Mouse (Mus musculus) midbrain, embryonic 14.5 days (tissue): Measurements from ENCODE around the gene Cdc26. TPM values are rescaled to one million over a fixed set of nuclear protein-coding genes. Genes with fewer than 3 reads are reported as not detected.

Source experiments
- ATAC-seq: fragments of 200-750 bp; cut with Nextera tagmentation; 2 replicates; pipeline ENCODE4 v1.8.0; 2017; ENCODE audit warnings: moderate number of reproducible peaks, moderate library complexity; ENCODE audit not compliant: low FRiP score, low TSS enrichment
- DNase-seq: peaks from one replicate; pipeline ENCODE4 v3.0.0-alpha.2; 2015
- H3K27ac ChIP-seq: fragments of 300-500 bp; sonication (generic); replicated peaks from 2 replicates; pipeline ENCODE4 v1.5.1; 2014; ENCODE audit warnings: mild to moderate bottlenecking, low read depth, low read length, moderate library complexity
- H3K27me3 ChIP-seq: fragments of 300-500 bp; sonication (generic); 2 replicates; pipeline ENCODE4 v1.6.1; 2014; ENCODE audit warnings: low read length, control low read depth, mixed read lengths; ENCODE audit not compliant: control insufficient read depth, insufficient read depth
- H3K36me3 ChIP-seq: fragments of 300-500 bp; sonication (generic); 2 replicates; pipeline ENCODE4 v1.6.1; 2014; ENCODE audit warnings: low read length, control low read depth; ENCODE audit not compliant: control insufficient read depth, insufficient read depth
- H3K4me1 ChIP-seq: fragments of 300-500 bp; sonication (generic); 2 replicates; pipeline ENCODE4 v1.6.1; 2014; ENCODE audit warnings: mild to moderate bottlenecking, antibody characterized with exemption, low read length, control low read depth; ENCODE audit not compliant: control insufficient read depth, insufficient read depth
- H3K4me2 ChIP-seq: fragments of 300-500 bp; sonication (generic); 2 replicates; pipeline ENCODE4 v1.6.1; 2014; ENCODE audit warnings: mild to moderate bottlenecking, low read length, moderate library complexity
- H3K4me3 ChIP-seq: fragments of 300-500 bp; sonication (generic); replicated peaks from 2 replicates; pipeline ENCODE4 v1.5.1; 2014; ENCODE audit warnings: low read depth, low read length
- H3K9ac ChIP-seq: fragments of 300-500 bp; sonication (generic); replicated peaks from 2 replicates; pipeline ENCODE4 v1.6.1; 2014; ENCODE audit warnings: mild to moderate bottlenecking, low read length, moderate library complexity
- H3K9me3 ChIP-seq: fragments of 300-500 bp; sonication (generic); 2 replicates; pipeline ENCODE4 v1.6.1; 2016; ENCODE audit warnings: low read length, control low read depth, mixed read lengths; ENCODE audit not compliant: control insufficient read depth
- WGBS: fragments of 180-500 bp; shearing (Covaris S2); extraction: QIAGEN DNeasy Blood & Tissue Kit; methylation state at CpG from one replicate; pipeline ENCODE4 v1.1.7; 2014; 5-methylcytosine and 5-hydroxymethylcytosine counted together
- polyA plus RNA-seq: library from polyadenylated mRNA; unstranded; fragments of >200 nt; fragmentation: Nextera tagmentation; extraction: Ambion mirVana; gene quantifications from 2 replicates; pipeline ENCODE4 v1.2.1, GENCODE M21; 2014

Cdc26 gene
- polyA plus RNA-seq, 1 experiment from 2014 or later: 97.5 TPM

- no peaks in the 10 kb centered on the region for H3K27me3 ChIP-seq
- 74% methylated on average over 7 of the region's 7 CpGs for WGBS
- ATAC-seq (no peak), DNase-seq (no peak)
- H3K4me1 ChIP-seq: no peaks in the 10 kb centered on the region
- H3K27ac ChIP-seq: no peak overlapping the region
- no peaks in the 10 kb centered on the region for H3K9me3 ChIP-seq
- no peaks in the 10 kb centered on the region for H3K36me3 ChIP-seq
- no peak overlapping the region for H3K4me2 ChIP-seq
- no peak overlapping the region for H3K4me3 ChIP-seq
- no peak overlapping the region for H3K9ac ChIP-seq
Observed at GRCm38 (mm10) chr4:62433939-62434870, 25.8 kb upstream of the Cdc26 start.

- ATAC-seq: no peak
- 91% methylated on average over 4 of the region's 4 CpGs for WGBS
- no peak for DNase-seq
- no peaks in the 10 kb centered on the region for H3K27me3 ChIP-seq
- no peaks in the 10 kb centered on the region for H3K36me3 ChIP-seq
- no peaks in the 10 kb centered on the region for H3K4me1 ChIP-seq
- H3K27ac ChIP-seq: no peak overlapping the region
- no peak overlapping the region for H3K4me3 ChIP-seq
- no peaks in the 10 kb centered on the region for H3K9me3 ChIP-seq
- H3K9ac ChIP-seq: no peak overlapping the region
- H3K4me2 ChIP-seq: no peak overlapping the region
Observed at GRCm38 (mm10) chr4:62431522-62431921, 23.1 kb upstream of the Cdc26 start.

- Histone ChIP-seq H3K4me3 (no peak overlapping the region), H3K27ac (no peak overlapping the region), H3K4me2 (no peak overlapping the region), H3K36me3 (peaks cover 6% of the 10 kb centered on the region; the same call in 1 of the 2 replicates), H3K4me1 (no peaks in the 10 kb centered on the region), H3K27me3 (no peaks in the 10 kb centered on the region), H3K9ac (no peak overlapping the region), H3K9me3 (no peaks in the 10 kb centered on the region)
- DNase-seq (no peak), ATAC-seq (no peak)
Observed at GRCm38 (mm10) chr4:62430678-62431077, 22.2 kb upstream of the Cdc26 start.

- Histone ChIP-seq H3K4me3 (no peak overlapping the region), H3K4me2 (no peak overlapping the region), H3K27ac (no peak overlapping the region), H3K9ac (no peak overlapping the region), H3K9me3 (no peaks in the 10 kb centered on the region), H3K4me1 (no peaks in the 10 kb centered on the region), H3K27me3 (no peaks in the 10 kb centered on the region), H3K36me3 (peaks cover 16% of the 10 kb centered on the region)
- DNase-seq (no peak), ATAC-seq (no peak)
- WGBS: 92% methylated on average over 9 of the region's 9 CpGs
Observed at GRCm38 (mm10) chr4:62429616-62430015, 21.2 kb upstream of the Cdc26 start.

GRCm38 (mm10) chr4:62427978-62428758, 19.7 kb upstream of the Cdc26 start:
- Histone ChIP-seq H3K36me3 (peaks cover 30% of the 10 kb centered on the region), H3K4me3 (no peak overlapping the region), H3K4me1 (no peaks in the 10 kb centered on the region), H3K27ac (no peak overlapping the region), H3K4me2 (no peak overlapping the region), H3K9ac (no peak overlapping the region), H3K9me3 (no peaks in the 10 kb centered on the region), H3K27me3 (no peaks in the 10 kb centered on the region)
- DNase-seq (no peak), ATAC-seq (no peak)
- 79% methylated on average over 17 of the region's 17 CpGs for WGBS

GRCm38 (mm10) chr4:62425891-62426290, 17.4 kb upstream of the Cdc26 start:
- no peak for ATAC-seq
- no peak overlapping the region for H3K4me2 ChIP-seq
- no peak overlapping the region for H3K27ac ChIP-seq
- H3K27me3 ChIP-seq: no peaks in the 10 kb centered on the region
- H3K9me3 ChIP-seq: no peaks in the 10 kb centered on the region
- H3K4me3 ChIP-seq: no peak overlapping the region
- H3K36me3 ChIP-seq: peaks cover 52% of the 10 kb centered on the region
- no peak overlapping the region for H3K9ac ChIP-seq
- no peak for DNase-seq
- 97% methylated on average over 4 of the region's 4 CpGs for WGBS
- H3K4me1 ChIP-seq: no peaks in the 10 kb centered on the region

- 96% methylated on average over 6 of the region's 6 CpGs for WGBS
Observed at GRCm38 (mm10) chr4:62419091-62419490, 10.6 kb upstream of the Cdc26 start.

GRCm38 (mm10) chr4:62418448-62418847, 10.0 kb upstream of the Cdc26 start:
- ATAC-seq (no peak), DNase-seq (no peak)
- H3K9ac ChIP-seq: no peak overlapping the region
- no peak overlapping the region for H3K4me2 ChIP-seq
- no peak overlapping the region for H3K4me3 ChIP-seq
- no peaks in the 10 kb centered on the region for H3K4me1 ChIP-seq
- H3K27ac ChIP-seq: no peak overlapping the region
- no peaks in the 10 kb centered on the region for H3K27me3 ChIP-seq
- peaks cover 98% of the 10 kb centered on the region for H3K36me3 ChIP-seq
- H3K9me3 ChIP-seq: no peaks in the 10 kb centered on the region
- 91% methylated on average over 8 of the region's 8 CpGs for WGBS

More at GRCm38 (mm10) chr4:62419091-62419490, 10.6 kb upstream of the Cdc26 start:
- no peak overlapping the region for H3K9ac ChIP-seq
- H3K27me3 ChIP-seq: no peaks in the 10 kb centered on the region
- ATAC-seq: no peak
- no peak overlapping the region for H3K27ac ChIP-seq
- no peak overlapping the region for H3K4me3 ChIP-seq
- H3K36me3 ChIP-seq: peaks cover 99% of the 10 kb centered on the region
- no peak overlapping the region for H3K4me2 ChIP-seq
- DNase-seq: no peak
- H3K4me1 ChIP-seq: no peaks in the 10 kb centered on the region
- no peaks in the 10 kb centered on the region for H3K9me3 ChIP-seq
